Mouse (Mus musculus) hindbrain, embryonic 13.5 days (tissue): ENCODE measurements around the gene Rassf3. TPM values are rescaled to one million over a fixed set of nuclear protein-coding genes. Genes with fewer than 3 reads are reported as not detected.

Source experiments
- ATAC-seq: fragments of 200-750 bp; cut with Nextera tagmentation; 2 replicates; pipeline ENCODE4 v1.8.0; 2017; ENCODE audit warnings: moderate TSS enrichment; ENCODE audit not compliant: low FRiP score
- H3K27ac ChIP-seq: fragments of 300-500 bp; sonication (generic); 2 replicates; pipeline ENCODE4 v1.5.1; 2015; ENCODE audit warnings: inconsistent platforms, mild to moderate bottlenecking, moderate library complexity
- H3K27me3 ChIP-seq: fragments of 300-500 bp; sonication (generic); 2 replicates; pipeline ENCODE4 v1.6.1; 2015; ENCODE audit warnings: mild to moderate bottlenecking, inconsistent platforms
- H3K36me3 ChIP-seq: fragments of 300-500 bp; sonication (generic); 2 replicates; pipeline ENCODE4 v1.6.1; 2015; ENCODE audit warnings: mild to moderate bottlenecking, inconsistent platforms
- H3K4me1 ChIP-seq: fragments of 300-500 bp; sonication (generic); replicated peaks from 2 replicates; pipeline ENCODE4 v1.6.1; 2015; ENCODE audit warnings: inconsistent platforms
- H3K4me2 ChIP-seq: fragments of 300-500 bp; sonication (generic); 2 replicates; pipeline ENCODE4 v1.6.1; 2015; ENCODE audit warnings: inconsistent platforms, mild to moderate bottlenecking, moderate library complexity
- H3K4me3 ChIP-seq: fragments of 300-500 bp; sonication (generic); 2 replicates; pipeline ENCODE4 v1.5.1; 2015; ENCODE audit warnings: mild to moderate bottlenecking, inconsistent platforms
- H3K9ac ChIP-seq: fragments of 300-500 bp; sonication (generic); 2 replicates; pipeline ENCODE4 v1.6.1; 2015; ENCODE audit warnings: mild to moderate bottlenecking, inconsistent platforms
- H3K9me3 ChIP-seq: fragments of 300-500 bp; sonication (generic); 2 replicates; pipeline ENCODE4 v1.6.1; 2016; ENCODE audit warnings: inconsistent platforms
- WGBS: fragments of 180-500 bp; shearing (Covaris S2); methylation state at CpG from one replicate; pipeline ENCODE4 v1.1.7; 2015; 5-methylcytosine and 5-hydroxymethylcytosine counted together
- polyA plus RNA-seq: library from polyadenylated mRNA; unstranded; fragments of >200 nt; fragmentation: Nextera tagmentation; extraction: Ambion mirVana; gene quantifications from 2 replicates; pipeline ENCODE4 v1.2.1, GENCODE M21; 2015

The Rassf3 gene
- polyA plus RNA-seq, 1 experiment from 2014 or later = 5.2 TPM

DNA sequence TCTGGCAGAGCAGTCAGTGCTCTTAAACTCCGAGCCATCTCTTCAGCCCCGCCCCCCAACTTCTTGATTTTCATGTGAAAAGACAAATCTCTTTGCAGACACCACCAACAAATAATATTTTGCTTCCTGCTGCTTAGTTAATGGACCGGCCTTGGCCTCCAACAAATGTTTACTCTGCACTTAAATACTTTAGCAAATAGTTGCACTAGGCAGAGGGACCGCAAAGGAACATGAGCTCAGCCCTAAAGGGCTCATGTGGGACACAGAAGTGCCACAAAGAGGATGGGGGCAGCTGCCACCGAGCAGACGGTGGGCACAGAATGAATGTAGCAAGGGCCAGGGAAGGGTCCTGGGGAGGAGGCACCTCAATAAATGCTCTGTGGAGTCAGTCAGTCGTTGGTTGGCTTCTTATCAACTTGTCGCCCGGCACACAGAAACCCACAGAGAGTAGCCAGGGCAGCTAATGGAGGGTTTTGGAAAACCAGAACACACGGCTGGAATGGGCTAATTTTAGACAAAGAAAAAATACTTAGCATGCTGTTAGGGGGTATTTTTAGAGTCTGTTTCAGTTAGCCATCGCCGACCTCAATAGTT, 44.0 kb downstream of the Rassf3 start:
- no peak overlapping the region for H3K4me2 ChIP-seq
- no peaks in the 10 kb centered on the region for H3K27me3 ChIP-seq
- H3K4me1 ChIP-seq = peaks cover 47% of the 10 kb centered on the region
- H3K9ac ChIP-seq = no peak overlapping the region
- no peaks in the 10 kb centered on the region for H3K36me3 ChIP-seq
- no peaks in the 10 kb centered on the region for H3K9me3 ChIP-seq
- ATAC-seq = no peak
- no peak overlapping the region for H3K4me3 ChIP-seq
- H3K27ac ChIP-seq = peak overlapping the region; percentile 67
- 59% methylated on average over 12 of the region's 12 CpGs for WGBS

DNA sequence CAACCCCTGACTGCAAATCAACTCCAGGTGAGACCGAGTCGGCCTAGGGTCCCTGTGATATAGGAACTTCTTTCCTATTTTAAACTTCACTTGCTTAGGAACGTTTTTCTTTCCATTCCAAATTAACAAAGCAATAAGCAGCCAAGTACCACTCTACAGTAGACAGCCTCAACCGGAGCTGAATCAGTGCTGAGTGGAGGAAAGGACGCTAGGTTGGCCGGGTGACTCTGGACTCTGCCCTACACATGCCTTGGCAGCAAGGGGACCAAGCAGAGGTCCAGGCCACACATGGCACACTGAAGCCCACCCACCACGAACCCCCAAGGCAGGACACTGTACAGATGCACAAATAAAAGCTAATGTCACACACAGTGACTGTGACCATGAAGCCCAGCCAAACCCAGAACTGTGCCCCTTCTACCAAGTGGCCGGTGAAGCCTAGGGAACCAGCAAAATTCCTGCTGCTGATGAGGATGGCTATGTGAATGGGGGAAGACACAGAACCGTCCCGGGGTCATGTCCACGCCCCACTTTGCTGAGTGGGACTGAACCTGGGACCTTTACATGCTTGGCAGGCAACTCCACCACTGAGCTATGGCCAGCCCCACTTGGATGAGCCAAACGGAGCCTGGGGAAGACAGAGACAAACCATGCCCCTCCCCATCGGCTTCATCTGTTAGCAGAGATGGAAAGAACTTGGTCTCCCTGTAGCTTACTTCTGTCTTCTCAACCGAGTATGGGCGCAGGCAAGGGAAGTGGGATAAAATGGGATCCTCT, 45.2 kb downstream of the Rassf3 start:
- H3K27ac ChIP-seq = peak overlapping the region; percentile 45
- H3K4me3 ChIP-seq = no peak overlapping the region
- H3K9ac ChIP-seq = no peak overlapping the region
- no peak for ATAC-seq
- no peaks in the 10 kb centered on the region for H3K36me3 ChIP-seq
- WGBS = 82% methylated on average over 15 of the region's 15 CpGs
- H3K4me1 ChIP-seq = peaks cover 50% of the 10 kb centered on the region
- H3K27me3 ChIP-seq = no peaks in the 10 kb centered on the region
- H3K4me2 ChIP-seq = no peak overlapping the region
- H3K9me3 ChIP-seq = no peaks in the 10 kb centered on the region

- peak overlapping the region; percentile 56 for H3K9ac ChIP-seq
- no peaks in the 10 kb centered on the region for H3K9me3 ChIP-seq
- H3K4me1 ChIP-seq = peaks cover 50% of the 10 kb centered on the region
- H3K36me3 ChIP-seq = no peaks in the 10 kb centered on the region
- peak overlapping the region; percentile 19; the same call in 1 of the 2 replicates for H3K4me2 ChIP-seq
- ATAC-seq = 0 out of 2 replicates have a peak, but pooled peaks have one; percentile 30
- no peaks in the 10 kb centered on the region for H3K27me3 ChIP-seq
- H3K4me3 ChIP-seq = no peak overlapping the region
- 37% methylated on average over 14 of the region's 14 CpGs for WGBS
- H3K27ac ChIP-seq = peak overlapping the region; percentile 45; the same call in 1 of the 2 replicates
Measured at GRCm38 (mm10) chr10:121429981-121430682, 46.0 kb downstream of the Rassf3 start.

- Histone ChIP-seq H3K4me2 (no peak overlapping the region; the same call in 1 of the 2 replicates), H3K36me3 (no peaks in the 10 kb centered on the region), H3K4me3 (no peak overlapping the region), H3K9me3 (no peaks in the 10 kb centered on the region), H3K27me3 (no peaks in the 10 kb centered on the region), H3K9ac (peak overlapping the region; percentile 56; the same call in 1 of the 2 replicates), H3K27ac (peak overlapping the region; percentile 45), H3K4me1 (peaks cover 48% of the 10 kb centered on the region)
- WGBS = 62% methylated on average over 8 of the region's 8 CpGs
- ATAC-seq = no peak
Measured at GRCm38 (mm10) chr10:121429581-121429980, 46.6 kb downstream of the Rassf3 start.

GRCm38 (mm10) chr10:121429089-121429488, 47.1 kb downstream of the Rassf3 start:
- Histone ChIP-seq H3K27me3 (no peaks in the 10 kb centered on the region), H3K9ac (no peak overlapping the region), H3K4me2 (no peak overlapping the region), H3K4me3 (no peak overlapping the region), H3K4me1 (peaks cover 51% of the 10 kb centered on the region), H3K9me3 (no peaks in the 10 kb centered on the region), H3K27ac (no peak overlapping the region), H3K36me3 (no peaks in the 10 kb centered on the region)
- WGBS = 41% methylated on average over 2 of the region's 2 CpGs
- ATAC-seq = peak; percentile 38; the same call in 1 of the 2 replicates

DNA sequence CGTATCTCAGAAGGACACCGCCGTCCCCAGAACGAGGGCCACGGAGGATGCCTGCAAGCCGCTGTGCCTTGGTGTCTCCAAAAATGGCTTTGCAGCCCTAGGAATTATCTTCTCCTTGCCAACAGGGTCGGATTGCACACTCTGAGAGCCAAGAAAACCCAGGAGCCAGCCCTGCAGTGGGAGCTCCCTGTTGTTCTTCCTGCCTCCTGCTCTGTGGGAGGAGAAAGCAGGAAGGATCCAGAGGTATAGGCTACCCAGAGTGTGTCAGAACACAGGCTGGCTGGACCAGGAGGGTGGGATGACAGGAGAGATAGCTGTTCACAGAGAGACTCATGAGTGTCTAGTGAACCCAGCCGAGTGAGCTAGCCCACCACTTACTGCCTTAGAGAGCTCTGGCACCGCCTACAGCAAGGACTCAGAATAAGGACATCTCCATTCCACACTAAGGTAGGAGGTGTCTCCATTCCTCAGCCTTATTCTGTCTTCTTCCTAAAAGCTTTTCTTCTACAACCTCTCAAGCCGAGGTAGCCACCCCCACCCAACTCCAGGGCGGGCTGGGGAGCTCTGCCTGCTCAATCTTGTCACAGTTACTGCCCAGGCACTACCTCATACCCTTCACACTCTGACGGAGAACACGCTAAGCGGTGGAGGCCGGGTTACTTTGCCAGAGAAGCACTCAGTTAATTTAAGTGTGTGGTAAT, 48.0 kb downstream of the Rassf3 start:
- Histone ChIP-seq H3K36me3 (no peaks in the 10 kb centered on the region), H3K4me3 (no peak overlapping the region), H3K4me2 (no peak overlapping the region), H3K27ac (peak overlapping the region; percentile 45; the same call in 1 of the 2 replicates), H3K4me1 (peaks cover 59% of the 10 kb centered on the region), H3K9me3 (no peaks in the 10 kb centered on the region), H3K9ac (no peak overlapping the region), H3K27me3 (no peaks in the 10 kb centered on the region)
- WGBS = 84% methylated on average over 15 of the region's 15 CpGs
- no peak for ATAC-seq

DNA sequence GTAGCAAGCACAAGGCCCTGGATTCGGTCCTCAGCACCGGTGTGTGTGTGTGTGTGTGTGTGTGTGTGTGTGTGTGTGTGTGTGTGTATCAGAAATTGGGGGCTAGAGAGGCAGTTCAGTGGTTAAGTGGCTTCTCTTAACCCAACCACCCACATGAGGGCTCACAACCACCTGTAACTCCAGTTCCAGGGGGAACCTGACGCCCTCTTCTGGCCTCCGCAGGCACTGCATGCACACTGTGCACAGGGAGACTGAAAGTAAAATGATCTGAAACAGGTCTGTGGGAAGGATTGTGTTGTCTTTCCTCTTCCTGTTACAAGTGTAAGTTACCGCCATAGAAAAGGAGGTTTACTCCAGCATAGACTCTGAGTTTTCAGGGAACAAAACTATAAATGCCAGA, 49.0 kb downstream of the Rassf3 start:
- no peaks in the 10 kb centered on the region for H3K27me3 ChIP-seq
- H3K4me3 ChIP-seq = no peak overlapping the region
- ATAC-seq = no peak
- H3K9me3 ChIP-seq = no peaks in the 10 kb centered on the region
- 61% methylated on average over 5 of the region's 5 CpGs for WGBS
- H3K4me1 ChIP-seq = peaks cover 52% of the 10 kb centered on the region
- no peaks in the 10 kb centered on the region for H3K36me3 ChIP-seq
- no peak overlapping the region for H3K9ac ChIP-seq
- no peak overlapping the region for H3K27ac ChIP-seq
- no peak overlapping the region for H3K4me2 ChIP-seq

- H3K27me3 ChIP-seq = no peaks in the 10 kb centered on the region
- H3K4me2 ChIP-seq = no peak overlapping the region
- H3K27ac ChIP-seq = no peak overlapping the region
- 38% methylated on average over 5 of the region's 5 CpGs for WGBS
- no peak for ATAC-seq
- H3K9me3 ChIP-seq = no peaks in the 10 kb centered on the region
- no peak overlapping the region for H3K9ac ChIP-seq
- peaks cover 56% of the 10 kb centered on the region for H3K4me1 ChIP-seq
- no peak overlapping the region for H3K4me3 ChIP-seq
- no peaks in the 10 kb centered on the region for H3K36me3 ChIP-seq
Measured at GRCm38 (mm10) chr10:121426458-121427070, 49.6 kb downstream of the Rassf3 start.

GRCm38 (mm10) chr10:121425506-121426025, 50.6 kb downstream of the Rassf3 start:
- WGBS = 86% methylated on average over 14 of the region's 14 CpGs
- ATAC-seq = no peak
- Histone ChIP-seq H3K9ac (no peak overlapping the region), H3K4me1 (peaks cover 57% of the 10 kb centered on the region), H3K4me3 (no peak overlapping the region), H3K27me3 (0 out of 2 replicates have a peak, but pooled peaks cover 2% of the 10 kb centered on the region), H3K4me2 (no peak overlapping the region), H3K27ac (no peak overlapping the region), H3K9me3 (no peaks in the 10 kb centered on the region), H3K36me3 (no peaks in the 10 kb centered on the region)

- H3K9me3 ChIP-seq = no peaks in the 10 kb centered on the region
- H3K27ac ChIP-seq = no peak overlapping the region
- peaks cover 59% of the 10 kb centered on the region for H3K4me1 ChIP-seq
- H3K4me3 ChIP-seq = no peak overlapping the region
- ATAC-seq = no peak
- H3K36me3 ChIP-seq = no peaks in the 10 kb centered on the region
- H3K4me2 ChIP-seq = no peak overlapping the region
- no peak overlapping the region for H3K9ac ChIP-seq
- WGBS = 95% methylated on average over 5 of the region's 5 CpGs
- 0 out of 2 replicates have a peak, but pooled peaks cover 2% of the 10 kb centered on the region for H3K27me3 ChIP-seq
Measured at GRCm38 (mm10) chr10:121425079-121425478, 51.1 kb downstream of the Rassf3 start.

GRCm38 (mm10) chr10:121424455-121424854, 51.7 kb downstream of the Rassf3 start:
- H3K27me3 ChIP-seq = 0 out of 2 replicates have a peak, but pooled peaks cover 2% of the 10 kb centered on the region
- peaks cover 59% of the 10 kb centered on the region for H3K4me1 ChIP-seq
- H3K4me3 ChIP-seq = no peak overlapping the region
- H3K36me3 ChIP-seq = no peaks in the 10 kb centered on the region
- H3K9ac ChIP-seq = no peak overlapping the region
- ATAC-seq = no peak
- no peaks in the 10 kb centered on the region for H3K9me3 ChIP-seq
- peak overlapping the region; percentile 85 for H3K27ac ChIP-seq
- H3K4me2 ChIP-seq = no peak overlapping the region
- 83% methylated on average over 3 of the region's 3 CpGs for WGBS
